Mouse (Mus musculus) embryonic facial prominence, embryonic 14.5 days (tissue): ENCODE results near the gene Ncam1. TPM values are rescaled to one million over a fixed set of nuclear protein-coding genes. Genes with fewer than 3 reads are reported as not detected.

Source experiments
- ATAC-seq: fragments of 200-750 bp; cut with Nextera tagmentation; 2 replicates; pipeline ENCODE4 v1.8.0; 2017; ENCODE audit warnings: low read depth, moderate number of reproducible peaks, moderate TSS enrichment
- DNase-seq: peaks from one replicate; pipeline ENCODE4 v3.0.0-alpha.2; 2015; ENCODE audit warnings: low spot score
- H3K27ac ChIP-seq: fragments of 300-500 bp; sonication (generic); replicated peaks from 2 replicates; pipeline ENCODE4 v1.5.1; 2014; ENCODE audit warnings: low read depth, mild to moderate bottlenecking, low read length, moderate library complexity
- H3K27me3 ChIP-seq: fragments of 300-500 bp; sonication (generic); replicated peaks from 2 replicates; pipeline ENCODE4 v1.6.1; 2014; ENCODE audit warnings: low read length; ENCODE audit not compliant: control insufficient read depth, insufficient read depth
- H3K36me3 ChIP-seq: fragments of 300-500 bp; sonication (generic); 2 replicates; pipeline ENCODE4 v1.6.1; 2014; ENCODE audit warnings: low read length, mixed read lengths; ENCODE audit not compliant: control insufficient read depth, insufficient read depth
- H3K4me1 ChIP-seq: fragments of 300-500 bp; sonication (generic); 2 replicates; pipeline ENCODE4 v1.6.1; 2014; ENCODE audit warnings: antibody characterized with exemption, low read length; ENCODE audit not compliant: control insufficient read depth, insufficient read depth
- H3K4me2 ChIP-seq: fragments of 300-500 bp; sonication (generic); 2 replicates; pipeline ENCODE4 v1.6.1; 2014; ENCODE audit warnings: low read depth, mild to moderate bottlenecking, low read length, moderate library complexity, mixed read lengths
- H3K4me3 ChIP-seq: fragments of 300-500 bp; sonication (generic); 2 replicates; pipeline ENCODE4 v1.5.1; 2014; ENCODE audit warnings: low read depth, mild to moderate bottlenecking, low read length
- H3K9ac ChIP-seq: fragments of 300-500 bp; sonication (generic); 2 replicates; pipeline ENCODE4 v1.6.1; 2014; ENCODE audit warnings: low read depth, mild to moderate bottlenecking, low read length, moderate library complexity, mixed read lengths
- H3K9me3 ChIP-seq: fragments of 300-500 bp; sonication (generic); 2 replicates; pipeline ENCODE4 v1.6.1; 2016; ENCODE audit warnings: low read length; ENCODE audit not compliant: control insufficient read depth
- WGBS: fragments of 180-500 bp; shearing (Covaris S2); extraction: QIAGEN DNeasy Blood & Tissue Kit; methylation state at CpG from one replicate; pipeline ENCODE4 v1.1.7; 2014; 5-methylcytosine and 5-hydroxymethylcytosine counted together
- polyA plus RNA-seq: library from polyadenylated mRNA; unstranded; fragments of >200 nt; fragmentation: Nextera tagmentation; extraction: Ambion mirVana; gene quantifications from 2 replicates; pipeline ENCODE4 v1.2.1, GENCODE M21; 2014

Gene Ncam1
- polyA plus RNA-seq, 1 experiment from 2014 or later: 104 TPM

DNA sequence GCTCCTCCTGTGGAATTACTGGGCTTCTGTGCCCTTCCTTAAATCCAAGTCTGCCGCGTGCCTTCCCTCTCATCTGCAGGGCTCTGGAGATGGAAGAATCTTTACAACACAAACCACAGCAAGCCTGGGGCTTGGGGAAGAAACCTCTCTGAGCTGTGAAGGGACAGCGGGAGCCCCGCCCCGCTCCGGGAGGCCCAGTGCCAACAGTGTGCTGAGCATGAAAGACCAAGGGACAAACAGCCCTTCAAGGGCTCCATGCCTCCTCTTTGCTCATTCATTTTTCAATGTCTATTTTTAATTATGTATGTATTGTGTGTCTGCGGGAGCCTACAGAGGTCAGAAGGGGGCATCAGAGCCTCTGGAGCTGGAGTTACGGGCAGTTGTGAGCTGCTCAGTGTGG is 271.4 kb downstream of the Ncam1 start:
- 61% methylated on average over 8 of the region's 8 CpGs for WGBS

DNA sequence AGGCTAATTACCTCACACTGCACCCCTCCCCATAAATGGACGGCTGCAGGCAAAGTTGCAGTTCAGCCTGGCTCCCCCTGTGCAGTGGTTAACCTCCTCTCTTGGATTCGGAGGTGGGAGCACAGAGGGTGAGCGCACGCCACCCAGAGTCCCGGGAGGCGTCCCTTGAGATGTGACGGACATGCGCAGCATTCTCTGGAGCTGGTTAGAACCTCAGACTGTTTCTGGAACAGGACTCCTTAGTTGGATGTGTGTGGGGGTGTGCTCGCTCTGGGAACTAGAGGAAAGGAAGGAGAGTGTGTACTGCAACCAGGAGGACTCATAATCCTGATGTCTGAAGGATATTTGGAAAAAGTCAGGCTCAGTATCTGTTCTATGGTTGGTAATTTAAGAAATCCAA is 274.0 kb downstream of the Ncam1 start:
- Histone ChIP-seq H3K27me3 (no peaks in the 10 kb centered on the region), H3K27ac (no peak overlapping the region), H3K9ac (no peak overlapping the region), H3K4me2 (no peak overlapping the region), H3K9me3 (no peaks in the 10 kb centered on the region), H3K36me3 (peaks cover 2% of the 10 kb centered on the region; the same call in 1 of the 2 replicates), H3K4me3 (no peak overlapping the region), H3K4me1 (no peaks in the 10 kb centered on the region)
- no peak for ATAC-seq
- 55% methylated on average over 9 of the region's 9 CpGs for WGBS
- no peak for DNase-seq

More for the DNA sequence above, 271.4 kb downstream of the Ncam1 start:
- ATAC-seq (peak; percentile 31; the same call in 1 of the 2 replicates), DNase-seq (peak; percentile 64)
- Histone ChIP-seq H3K4me2 (no peak overlapping the region), H3K9ac (no peak overlapping the region), H3K27me3 (no peaks in the 10 kb centered on the region), H3K4me1 (no peaks in the 10 kb centered on the region), H3K4me3 (no peak overlapping the region), H3K27ac (no peak overlapping the region), H3K9me3 (no peaks in the 10 kb centered on the region), H3K36me3 (no peaks in the 10 kb centered on the region; the same call in 1 of the 2 replicates)

DNA sequence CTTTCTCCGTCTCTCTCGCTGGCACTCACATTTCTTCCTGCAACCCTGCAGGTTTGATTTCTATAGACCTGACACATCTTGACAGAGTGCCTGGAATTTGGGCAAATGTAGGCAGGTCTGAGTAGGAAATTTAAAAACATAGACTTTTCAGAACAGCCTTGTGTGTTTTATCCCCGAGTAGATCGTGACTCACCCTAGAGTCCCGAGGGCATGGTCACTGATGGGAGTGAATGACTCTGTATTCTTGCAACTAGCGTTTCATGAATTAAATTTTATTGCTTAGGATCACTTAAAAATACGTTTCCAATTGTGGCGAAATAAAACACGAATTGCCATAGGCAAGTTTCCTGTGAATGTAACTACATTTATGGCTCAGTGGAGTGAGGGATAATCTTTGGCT is 274.8 kb downstream of the Ncam1 start:
- ATAC-seq: no peak
- H3K9ac ChIP-seq: no peak overlapping the region
- no peak overlapping the region for H3K27ac ChIP-seq
- no peak for DNase-seq
- H3K9me3 ChIP-seq: no peaks in the 10 kb centered on the region
- no peaks in the 10 kb centered on the region for H3K4me1 ChIP-seq
- H3K27me3 ChIP-seq: no peaks in the 10 kb centered on the region
- H3K4me2 ChIP-seq: no peak overlapping the region
- peaks cover 9% of the 10 kb centered on the region; the same call in 1 of the 2 replicates for H3K36me3 ChIP-seq
- no peak overlapping the region for H3K4me3 ChIP-seq
- 65% methylated on average over 9 of the region's 9 CpGs for WGBS

DNA sequence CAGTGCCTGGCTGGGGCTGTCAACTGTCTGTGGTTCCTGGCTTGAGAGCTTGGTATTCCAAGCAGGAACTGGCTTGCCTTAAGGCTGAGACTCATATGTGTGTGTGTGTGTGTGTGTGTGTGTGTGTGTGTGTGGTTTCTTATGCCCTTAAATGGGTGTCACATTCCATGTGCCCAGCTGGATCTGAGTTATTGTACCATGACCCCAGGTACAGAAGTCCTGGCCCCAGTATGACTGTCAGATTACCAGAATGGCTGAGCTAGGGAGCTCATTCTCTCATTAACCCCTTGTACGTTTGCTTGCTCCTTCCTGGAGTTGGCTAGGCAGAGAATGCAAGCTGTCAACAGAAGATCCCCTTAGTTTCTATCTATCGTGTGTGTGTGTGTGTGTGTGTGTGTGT is 284.4 kb downstream of the Ncam1 start:
- ATAC-seq: no peak
- peaks cover 40% of the 10 kb centered on the region for H3K36me3 ChIP-seq
- no peaks in the 10 kb centered on the region for H3K4me1 ChIP-seq
- WGBS: 67% methylated on average over 2 of the region's 2 CpGs
- no peak overlapping the region for H3K9ac ChIP-seq
- H3K27ac ChIP-seq: no peak overlapping the region
- no peak for DNase-seq
- H3K9me3 ChIP-seq: no peaks in the 10 kb centered on the region
- no peak overlapping the region for H3K4me2 ChIP-seq
- H3K27me3 ChIP-seq: no peaks in the 10 kb centered on the region
- no peak overlapping the region for H3K4me3 ChIP-seq

DNA sequence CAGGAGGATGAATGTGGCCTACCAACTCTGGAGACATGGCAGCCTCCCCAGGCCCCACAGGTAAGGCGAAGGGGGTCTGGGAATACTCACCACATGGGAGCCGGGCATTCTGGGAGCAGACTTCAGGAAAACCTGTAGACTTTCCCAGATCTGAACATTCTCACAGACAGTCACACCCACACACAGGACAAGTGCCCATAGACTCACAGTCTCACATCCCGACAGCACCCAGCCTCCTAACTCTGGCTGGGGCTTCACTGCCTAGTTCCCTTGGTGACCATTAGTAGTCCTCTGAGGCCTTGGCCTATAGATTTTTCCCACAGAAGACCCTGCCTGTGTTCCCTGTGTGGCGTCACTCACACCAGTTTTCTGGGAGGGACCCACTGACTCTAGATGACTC is 288.1 kb downstream of the Ncam1 start:
- Histone ChIP-seq H3K36me3 (peaks cover 62% of the 10 kb centered on the region; the same call in 1 of the 2 replicates), H3K27me3 (no peaks in the 10 kb centered on the region), H3K9me3 (no peaks in the 10 kb centered on the region), H3K9ac (no peak overlapping the region), H3K27ac (no peak overlapping the region), H3K4me1 (no peaks in the 10 kb centered on the region), H3K4me3 (no peak overlapping the region), H3K4me2 (no peak overlapping the region)
- ATAC-seq: no peak
- WGBS: 96% methylated on average over 4 of the region's 4 CpGs
- no peak for DNase-seq

DNA sequence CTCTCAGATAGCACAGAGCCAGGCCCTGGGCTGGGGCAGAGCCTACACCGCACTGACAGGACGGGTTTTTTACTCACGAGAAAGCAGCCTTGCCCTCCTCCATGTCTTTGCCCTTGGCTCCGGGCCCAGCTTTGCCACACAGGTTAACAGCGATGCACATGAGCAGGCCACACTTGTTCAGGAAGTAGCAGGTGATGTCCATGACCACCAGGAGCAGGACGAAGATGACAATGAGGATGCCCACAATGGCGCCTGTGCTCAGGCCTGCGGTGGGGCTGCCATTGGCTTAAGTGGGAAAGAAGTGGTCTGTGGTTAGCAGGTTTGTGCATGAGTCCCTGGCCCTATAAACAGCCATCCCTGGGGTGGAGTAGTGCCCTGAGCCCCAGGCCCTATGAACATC is 289.1 kb downstream of the Ncam1 start:
- Histone ChIP-seq H3K4me1 (no peaks in the 10 kb centered on the region), H3K9ac (no peak overlapping the region), H3K4me2 (no peak overlapping the region), H3K9me3 (no peaks in the 10 kb centered on the region), H3K4me3 (no peak overlapping the region), H3K27ac (no peak overlapping the region), H3K27me3 (no peaks in the 10 kb centered on the region), H3K36me3 (peaks cover 62% of the 10 kb centered on the region; the same call in 1 of the 2 replicates)
- ATAC-seq (no peak), DNase-seq (no peak)
- WGBS: 93% methylated on average over 8 of the region's 8 CpGs

DNA sequence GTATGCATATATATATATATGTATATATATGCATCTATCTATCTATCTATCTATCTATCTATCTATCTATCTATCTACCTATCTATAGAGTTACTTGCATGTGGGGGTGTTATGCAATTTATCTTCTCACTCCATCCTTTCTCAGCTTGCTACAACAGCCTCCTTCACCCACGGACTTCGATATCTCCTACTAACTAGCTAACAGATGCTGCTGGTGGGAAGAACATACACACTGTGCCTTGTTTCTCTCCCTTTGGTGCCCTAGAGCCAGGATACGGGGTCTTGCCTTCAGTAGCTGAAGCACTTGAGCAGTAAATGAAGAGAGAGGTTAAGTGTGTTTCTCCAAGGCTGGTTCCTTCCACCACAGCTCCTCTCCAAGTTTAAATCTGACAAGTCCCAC is 289.6 kb downstream of the Ncam1 start:
- H3K36me3 ChIP-seq: peaks cover 62% of the 10 kb centered on the region; the same call in 1 of the 2 replicates
- H3K9me3 ChIP-seq: no peaks in the 10 kb centered on the region
- no peak for ATAC-seq

DNA sequence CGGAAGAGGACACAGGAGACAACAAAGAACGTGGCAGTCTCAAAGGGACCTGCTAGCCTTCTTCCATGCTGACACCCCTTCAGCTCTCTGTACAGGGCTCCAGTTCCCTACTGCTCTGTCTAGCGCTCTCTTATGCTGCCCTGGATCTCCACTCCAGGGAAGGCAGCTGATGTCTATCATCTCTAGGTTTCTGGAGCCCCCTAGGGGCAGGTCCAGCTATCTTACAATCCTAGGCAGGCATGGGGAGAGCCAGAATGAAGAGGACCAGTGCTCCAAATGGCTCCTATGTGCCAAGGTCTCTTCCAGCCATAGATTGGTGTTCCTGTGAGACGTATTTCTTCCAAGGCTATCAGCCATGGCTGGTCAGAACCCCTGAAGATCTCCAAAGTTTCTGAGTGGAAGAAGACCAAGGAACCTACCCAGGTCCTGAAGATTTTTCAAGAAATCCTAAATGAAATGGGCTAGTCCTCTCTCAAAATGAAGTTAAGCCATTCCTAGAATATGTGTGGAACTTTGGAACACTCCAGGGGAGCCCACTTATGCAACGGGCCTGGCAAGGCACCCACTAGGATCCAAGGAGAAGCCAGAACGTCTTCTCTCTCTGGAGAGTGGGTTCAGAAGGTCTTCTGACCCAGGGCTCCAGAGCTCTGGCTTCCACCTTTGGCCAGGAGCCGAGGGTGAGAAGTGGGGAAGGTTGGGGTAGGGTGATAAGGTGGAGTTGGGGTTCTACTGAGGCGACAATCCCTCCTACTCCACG is 290.7 kb downstream of the Ncam1 start:
- DNase-seq: no peak
- no peak for ATAC-seq
- no peak overlapping the region for H3K27ac ChIP-seq
- no peak overlapping the region for H3K4me3 ChIP-seq
- H3K4me2 ChIP-seq: no peak overlapping the region
- WGBS: 90% methylated on average over 9 of the region's 9 CpGs
- H3K9ac ChIP-seq: no peak overlapping the region
- no peaks in the 10 kb centered on the region for H3K27me3 ChIP-seq
- H3K4me1 ChIP-seq: no peaks in the 10 kb centered on the region
- H3K9me3 ChIP-seq: no peaks in the 10 kb centered on the region
- peaks cover 61% of the 10 kb centered on the region; the same call in 1 of the 2 replicates for H3K36me3 ChIP-seq

More for the DNA sequence above, 289.6 kb downstream of the Ncam1 start:
- Histone ChIP-seq H3K9ac (no peak overlapping the region), H3K27me3 (no peaks in the 10 kb centered on the region), H3K4me2 (no peak overlapping the region), H3K4me3 (no peak overlapping the region), H3K27ac (no peak overlapping the region), H3K4me1 (no peaks in the 10 kb centered on the region)
- WGBS: 95% methylated on average over 3 of the region's 3 CpGs
- no peak for DNase-seq

DNA sequence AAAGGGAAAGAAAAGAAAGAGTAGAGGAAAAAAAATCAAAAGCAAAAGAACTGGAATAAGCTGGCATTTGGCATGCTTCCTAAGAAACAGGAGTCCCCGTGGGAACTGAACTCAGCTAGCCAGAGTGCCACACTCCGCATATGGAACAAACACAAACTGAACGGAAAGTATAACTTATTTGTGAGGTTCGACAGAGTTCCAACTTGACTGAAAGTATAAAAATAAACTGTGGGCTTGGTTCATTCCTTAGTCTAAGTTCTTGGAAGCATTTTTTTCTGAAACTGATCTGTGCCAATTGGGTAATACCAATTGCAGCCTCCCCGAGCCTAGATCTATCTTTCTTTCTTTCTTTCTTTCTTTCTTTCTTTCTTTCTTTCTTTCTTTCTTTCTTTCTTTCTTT is 294.1 kb downstream of the Ncam1 start:
- H3K9me3 ChIP-seq: no peaks in the 10 kb centered on the region
- H3K4me3 ChIP-seq: no peak overlapping the region
- H3K4me2 ChIP-seq: no peak overlapping the region
- no peak overlapping the region for H3K9ac ChIP-seq
- H3K4me1 ChIP-seq: no peaks in the 10 kb centered on the region
- 54% methylated on average over 5 of the region's 5 CpGs for WGBS
- H3K27ac ChIP-seq: no peak overlapping the region
- H3K36me3 ChIP-seq: peaks cover 49% of the 10 kb centered on the region; the same call in 1 of the 2 replicates
- no peaks in the 10 kb centered on the region for H3K27me3 ChIP-seq
- DNase-seq (peak; percentile 65), ATAC-seq (no peak)
